Mouse (Mus musculus) lung, postnatal 0 days (tissue): ENCODE measurements around the gene Lgi1. TPM values are rescaled to one million over a fixed set of nuclear protein-coding genes. Genes with fewer than 3 reads are reported as not detected.
A peak's percentile ranks its signal among the peaks of the same experiment; 100 is the strongest.

Source experiments
- ATAC-seq: fragments of 200-750 bp; cut with Nextera tagmentation; 2 replicates; pipeline ENCODE4 v1.8.0; 2017; ENCODE audit warnings: moderate library complexity
- DNase-seq: peaks from one replicate; pipeline ENCODE4 v3.0.0-alpha.2; 2016; ENCODE audit warnings: low spot score
- H3K27ac ChIP-seq: fragments of 300-500 bp; sonication (generic); 2 replicates; pipeline ENCODE4 v1.5.1; 2014; ENCODE audit warnings: antibody characterized with exemption, mild to moderate bottlenecking, low read length, mixed read lengths
- H3K27me3 ChIP-seq: fragments of 300-500 bp; sonication (generic); replicated peaks from 2 replicates; pipeline ENCODE4 v1.6.1; 2014; ENCODE audit warnings: low read length, mixed read lengths; ENCODE audit not compliant: insufficient read depth
- H3K36me3 ChIP-seq: fragments of 300-500 bp; sonication (generic); 2 replicates; pipeline ENCODE4 v1.6.1; 2014; ENCODE audit warnings: low read length, mixed read lengths; ENCODE audit not compliant: insufficient read depth
- H3K4me1 ChIP-seq: fragments of 300-500 bp; sonication (generic); 2 replicates; pipeline ENCODE4 v1.6.1; 2014; ENCODE audit warnings: antibody characterized with exemption, low read depth, low read length, mixed read lengths; ENCODE audit not compliant: insufficient read depth
- H3K4me2 ChIP-seq: fragments of 300-500 bp; sonication (generic); replicated peaks from 2 replicates; pipeline ENCODE4 v1.6.1; 2014; ENCODE audit warnings: low read depth, mild to moderate bottlenecking, low read length, moderate library complexity, mixed read lengths
- H3K4me3 ChIP-seq: fragments of 300-500 bp; sonication (generic); 2 replicates; pipeline ENCODE4 v1.5.1; 2014; ENCODE audit warnings: low read depth, low read length
- H3K9ac ChIP-seq: fragments of 300-500 bp; sonication (generic); replicated peaks from 2 replicates; pipeline ENCODE4 v1.6.1; 2014; ENCODE audit warnings: low read depth, mild to moderate bottlenecking
- H3K9me3 ChIP-seq: fragments of 300-500 bp; sonication (generic); 2 replicates; pipeline ENCODE4 v1.6.1; 2016; ENCODE audit warnings: low read length, mixed read lengths
- CTCF ChIP-seq: IDR thresholded peaks from 2 replicates; pipeline ENCODE4 v1.5.1; 2016; ENCODE audit warnings: antibody characterized with exemption, mild to moderate bottlenecking
- EP300 ChIP-seq: IDR thresholded peaks from 2 replicates; pipeline ENCODE4 v1.6.1; 2016; ENCODE audit warnings: antibody characterized with exemption, mild to moderate bottlenecking, control low read depth
- WGBS: fragments of 180-500 bp; shearing (Covaris S2); extraction: QIAGEN DNeasy Blood & Tissue Kit; methylation state at CpG from one replicate; pipeline ENCODE4 v1.1.7; 2014; 5-methylcytosine and 5-hydroxymethylcytosine counted together
- polyA plus RNA-seq: library from polyadenylated mRNA; unstranded; fragments of >200 nt; fragmentation: Nextera tagmentation; extraction: Ambion mirVana; gene quantifications from 2 replicates; pipeline ENCODE4 v1.2.1, GENCODE M21; 2015

The Lgi1 gene
- polyA plus RNA-seq, 1 experiment from 2014 or later, result 0.07 TPM

- ATAC-seq (no peak), DNase-seq (no peak)
- no peak overlapping the region; the same call in 1 of the 2 replicates for H3K27ac ChIP-seq
- no peaks in the 10 kb centered on the region for H3K9me3 ChIP-seq
- H3K9ac ChIP-seq, result no peak overlapping the region
- no peak overlapping the region for H3K4me3 ChIP-seq
- no peak for TF ChIP-seq CTCF
- TF ChIP-seq EP300, result no peak
- H3K27me3 ChIP-seq, result no peaks in the 10 kb centered on the region
- no peaks in the 10 kb centered on the region for H3K36me3 ChIP-seq
- WGBS, result 56% methylated on average over 8 of the region's 8 CpGs
- H3K4me1 ChIP-seq, result 0 out of 2 replicates have a peak, but pooled peaks cover 2% of the 10 kb centered on the region
- no peak overlapping the region for H3K4me2 ChIP-seq
Measured at GRCm38 (mm10) chr19:38244748-38245147, 19.6 kb upstream of the Lgi1 start.

- no peak for ATAC-seq
- no peaks in the 10 kb centered on the region for H3K27me3 ChIP-seq
- 0 out of 2 replicates have a peak, but pooled peaks cover 2% of the 10 kb centered on the region for H3K4me1 ChIP-seq
- TF ChIP-seq EP300 (no peak), CTCF (no peak)
- H3K9ac ChIP-seq, result no peak overlapping the region
- no peak overlapping the region for H3K4me3 ChIP-seq
- DNase-seq, result peak; percentile 12
- H3K4me2 ChIP-seq, result no peak overlapping the region; the same call in 1 of the 2 replicates
- H3K36me3 ChIP-seq, result no peaks in the 10 kb centered on the region
- H3K27ac ChIP-seq, result no peak overlapping the region
- no peaks in the 10 kb centered on the region for H3K9me3 ChIP-seq
- WGBS, result 51% methylated on average over 10 of the region's 10 CpGs
Measured at GRCm38 (mm10) chr19:38245361-38246176, 18.8 kb upstream of the Lgi1 start.

DNA sequence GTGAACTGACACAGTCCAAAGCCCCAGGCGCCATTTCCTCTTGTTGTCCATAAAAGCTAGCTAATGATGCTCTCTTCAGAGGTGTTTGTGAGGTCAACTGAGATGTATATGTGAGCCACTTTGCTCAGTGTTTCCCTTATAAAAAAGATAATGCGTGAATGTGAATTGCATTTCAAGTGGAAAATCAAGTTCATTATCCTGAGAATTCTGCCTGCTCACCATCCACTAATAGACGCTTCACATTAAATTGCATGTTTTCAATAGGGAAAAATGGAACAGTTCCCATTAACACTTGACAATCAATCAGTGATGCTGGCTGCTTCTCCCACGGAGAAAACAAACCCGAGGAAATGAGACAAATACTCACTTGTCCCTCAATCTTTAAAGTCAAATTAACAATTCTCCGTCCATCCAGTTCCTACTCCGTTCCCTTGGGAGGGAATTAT, 18.1 kb upstream of the Lgi1 start:
- ATAC-seq, result no peak
- DNase-seq, result no peak
- H3K4me3 ChIP-seq, result no peak overlapping the region
- H3K4me1 ChIP-seq, result 0 out of 2 replicates have a peak, but pooled peaks cover 2% of the 10 kb centered on the region
- 76% methylated on average over 7 of the region's 7 CpGs for WGBS
- no peak overlapping the region for H3K27ac ChIP-seq
- H3K9me3 ChIP-seq, result no peaks in the 10 kb centered on the region
- H3K4me2 ChIP-seq, result no peak overlapping the region
- H3K27me3 ChIP-seq, result no peaks in the 10 kb centered on the region
- TF ChIP-seq EP300, result no peak
- TF ChIP-seq CTCF, result no peak
- H3K36me3 ChIP-seq, result no peaks in the 10 kb centered on the region
- no peak overlapping the region for H3K9ac ChIP-seq

GRCm38 (mm10) chr19:38249627-38250026, 14.7 kb upstream of the Lgi1 start:
- WGBS, result 81% methylated on average over 8 of the region's 8 CpGs
- no peaks in the 10 kb centered on the region for H3K36me3 ChIP-seq
- ATAC-seq (no peak), DNase-seq (no peak)
- no peak overlapping the region for H3K9ac ChIP-seq
- H3K9me3 ChIP-seq, result no peaks in the 10 kb centered on the region
- TF ChIP-seq EP300 (no peak), CTCF (no peak)
- no peak overlapping the region for H3K27ac ChIP-seq
- no peak overlapping the region for H3K4me3 ChIP-seq
- H3K4me1 ChIP-seq, result 0 out of 2 replicates have a peak, but pooled peaks cover 2% of the 10 kb centered on the region
- no peaks in the 10 kb centered on the region for H3K27me3 ChIP-seq
- H3K4me2 ChIP-seq, result no peak overlapping the region

DNA sequence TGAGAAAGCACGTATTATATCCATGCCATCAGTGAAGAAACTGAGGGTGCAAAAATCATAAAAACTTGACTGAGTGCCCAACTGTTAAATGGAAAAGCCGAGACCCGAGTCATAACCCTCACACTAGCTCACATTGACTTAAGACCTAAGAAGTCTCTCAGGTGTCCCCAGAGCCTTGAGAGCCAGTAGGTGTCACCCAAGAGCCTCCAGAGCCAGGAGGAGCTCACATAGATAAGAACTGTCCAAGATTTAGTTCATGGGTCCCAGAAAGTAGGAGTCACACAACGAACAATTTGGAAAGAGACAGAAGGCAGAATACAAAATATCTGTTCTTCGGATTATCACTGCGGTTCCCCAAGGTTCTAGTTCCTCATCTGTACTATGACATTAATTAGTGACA, 10.5 kb upstream of the Lgi1 start:
- Histone ChIP-seq H3K9me3 (no peaks in the 10 kb centered on the region), H3K27me3 (no peaks in the 10 kb centered on the region), H3K4me3 (no peak overlapping the region), H3K36me3 (no peaks in the 10 kb centered on the region), H3K9ac (no peak overlapping the region), H3K4me2 (no peak overlapping the region), H3K4me1 (no peaks in the 10 kb centered on the region), H3K27ac (no peak overlapping the region)
- 53% methylated on average over 6 of the region's 6 CpGs for WGBS
- TF ChIP-seq EP300, result no peak
- peak; percentile 64 for TF ChIP-seq CTCF
- DNase-seq (peak; percentile 33), ATAC-seq (no peak)

DNA sequence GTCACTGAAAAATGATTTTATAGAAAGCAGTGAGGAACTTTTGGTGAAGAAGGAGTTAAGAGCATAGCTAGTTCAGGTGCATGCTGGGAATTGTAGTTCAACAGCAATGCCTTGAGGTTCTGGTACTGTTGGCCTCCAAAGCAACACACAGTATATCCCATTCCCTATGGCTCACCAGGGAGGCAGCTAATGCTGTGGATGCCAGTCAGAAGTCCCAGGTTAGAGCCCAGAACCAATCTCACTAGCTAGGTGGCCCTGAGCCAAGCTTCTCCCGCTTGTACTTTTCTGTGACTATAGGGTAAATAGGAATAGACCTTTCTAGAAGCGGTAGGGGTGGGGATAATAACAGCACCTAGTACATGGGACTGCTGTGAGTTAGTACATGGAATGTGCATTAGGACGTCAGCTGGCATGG, 5.7 kb upstream of the Lgi1 start:
- Histone ChIP-seq H3K36me3 (no peaks in the 10 kb centered on the region), H3K4me3 (no peak overlapping the region), H3K27me3 (no peaks in the 10 kb centered on the region), H3K4me2 (no peak overlapping the region), H3K4me1 (no peaks in the 10 kb centered on the region), H3K9me3 (no peaks in the 10 kb centered on the region), H3K9ac (no peak overlapping the region), H3K27ac (no peak overlapping the region)
- no peak for ATAC-seq
- TF ChIP-seq EP300 (no peak), CTCF (no peak)
- peak; percentile 19 for DNase-seq
- 63% methylated on average over 3 of the region's 3 CpGs for WGBS
